Comparison of ENCODE assay signal across 8 mouse cellular contexts in the genomic region with DNA sequence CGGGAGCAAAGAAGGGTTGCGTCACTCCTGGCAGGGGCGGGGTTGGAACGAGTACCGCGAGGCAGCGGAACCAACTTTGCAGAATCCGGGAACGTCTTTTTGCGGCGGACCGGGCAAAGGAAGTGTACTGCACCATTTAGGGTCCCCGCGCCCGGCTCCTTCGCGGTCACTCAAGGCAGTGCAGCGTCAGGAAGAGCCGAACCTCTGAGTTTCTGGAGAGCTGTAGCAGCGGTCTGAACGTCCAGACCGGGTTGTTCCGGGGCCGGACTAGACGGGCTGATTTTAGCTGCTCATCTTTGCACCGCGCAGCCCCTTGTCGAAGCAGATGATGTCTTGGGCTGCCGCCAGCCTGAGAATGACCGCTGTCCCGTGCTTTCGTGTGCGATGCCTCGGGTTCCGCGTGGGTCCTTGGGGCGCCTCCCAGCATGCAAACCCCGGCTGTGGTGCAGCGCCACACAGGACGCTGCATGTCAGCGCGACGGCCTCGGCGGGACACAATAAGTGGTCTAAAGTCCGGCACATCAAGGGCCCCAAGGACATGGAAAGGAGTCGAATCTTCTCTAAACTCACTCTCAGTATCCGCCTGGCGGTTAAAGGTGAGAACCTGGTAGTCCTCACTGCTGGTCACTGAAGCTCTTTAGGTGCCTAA. TPM values are rescaled to one million over a fixed set of nuclear protein-coding genes. Genes with fewer than 3 reads are reported as not detected.
DNase-seq lines count a peak whose midpoint lies in the region; ATAC-seq lines count a peak whose summit lies in the region.

A gene (plus strand): TSS at position 139 of the 649 bp plus-strand sequence.

- ATAC-seq in forebrain, embryonic 14.5 days, result peak; percentile 98
- peak; percentile 95 for ATAC-seq in neural tube, embryonic 15.5 days (ENCODE audit: low FRiP score)

- H3K4me2 ChIP-seq in forebrain, embryonic 14.5 days (ENCODE audit: low read length), result peak within 1 kb of the TSS; percentile 95
- peak within 1 kb of the TSS; percentile 91 for H3K4me2 ChIP-seq in neural tube, embryonic 15.5 days

- H3K4me3 ChIP-seq in forebrain, embryonic 14.5 days (ENCODE audit: low read depth, low read length), result peak within 1 kb of the TSS; percentile 80
- H3K4me3 ChIP-seq in neural tube, embryonic 15.5 days (replicated peaks), result peak within 1 kb of the TSS; percentile 77

- H3K27ac ChIP-seq in forebrain, embryonic 14.5 days (ENCODE audit: low read depth, low read length), result peak within 1 kb of the TSS; percentile 74
- H3K27ac ChIP-seq in neural tube, embryonic 15.5 days (replicated peaks), result peak within 1 kb of the TSS; percentile 87

- H3K36me3 ChIP-seq in forebrain, embryonic 14.5 days (ENCODE audit: control insufficient read depth, insufficient read depth, low read length), result no peaks in the 10 kb centered on the region; the same call in 1 of the 2 replicates
- 0 out of 2 replicates have a peak, but pooled peaks cover 4% of the 10 kb centered on the region for H3K36me3 ChIP-seq in neural tube, embryonic 15.5 days

- H3K4me1 ChIP-seq in forebrain, embryonic 14.5 days (ENCODE audit: control insufficient read depth, insufficient read depth, low read length), result 0 out of 2 replicates have a peak, but pooled peaks cover 3% of the 10 kb centered on the region
- peaks cover 16% of the 10 kb centered on the region for H3K4me1 ChIP-seq in neural tube, embryonic 15.5 days

- H3K9ac ChIP-seq in forebrain, embryonic 14.5 days (ENCODE audit: low read length), result peak within 1 kb of the TSS; percentile 90
- H3K9ac ChIP-seq in neural tube, embryonic 15.5 days (replicated peaks), result peak within 1 kb of the TSS; percentile 85

- WGBS in forebrain, embryonic 14.5 days, result under 1% methylated on average over 49 of the region's 49 CpGs
- under 1% methylated on average over 49 of the region's 49 CpGs for WGBS in neural tube, embryonic 15.5 days

- DNase-seq in ES-CJ7 (ENCODE audit: low read depth, low spot score), result peak; percentile 96
- peak; percentile 92 for DNase-seq in cerebellum, adult 11 months
- peak; percentile 97 for DNase-seq in forebrain, embryonic 14.5 days (ENCODE audit: low spot score)
- peak; percentile 93 to 96 for DNase-seq in heart, postnatal 14 days
- peak; percentile 92 for DNase-seq in layer of hippocampus, adult 11-12 months (ENCODE audit: low spot score)
- DNase-seq in lung, adult 18-20 months, result peak; percentile 97
- DNase-seq in testis, postnatal 14 days (ENCODE audit: low spot score), result peak; percentile 92

- H3K27me3 ChIP-seq in forebrain, embryonic 14.5 days (replicated peaks; ENCODE audit: control insufficient read depth, insufficient read depth, low read length), result no peaks in the 10 kb centered on the region
- no peaks in the 10 kb centered on the region for H3K27me3 ChIP-seq in neural tube, embryonic 15.5 days (replicated peaks)

- no peaks in the 10 kb centered on the region for H3K9me3 ChIP-seq in forebrain, embryonic 14.5 days (replicated peaks; ENCODE audit: control insufficient read depth, low read length)
- H3K9me3 ChIP-seq in neural tube, embryonic 15.5 days (replicated peaks), result no peaks in the 10 kb centered on the region

- intact Hi-C loops in heart, postnatal 14 days (cut with DNase I), result no loop called here

RNA-seq across cellular contexts. Expression of the gene that starts here (rescaled TPM):
- polyA plus RNA-seq in forebrain, embryonic 14.5 days (2014; fragmentation: Nextera tagmentation; extraction: Ambion mirVana), result 5.7 and 7.0 TPM in 2 replicates
- total RNA-seq in heart, postnatal 14 days (2021), result 10 to 100 TPM; 51.2 to 59.8 TPM
- 8.0 and 9.5 TPM in 2 replicates for polyA plus RNA-seq in neural tube, embryonic 15.5 days (2015; fragmentation: Nextera tagmentation; extraction: Ambion mirVana)

Comparison
In these comparisons a context has a peak if more than half of its experiments do, and no peak if none do; other contexts are left out.
1. Peak in every context shown above with its lines: DNase-seq, ATAC-seq, H3K4me3 ChIP-seq and H3K27ac ChIP-seq.